Mouse (Mus musculus): ENCODE measurements around the gene Terf2.
"Not testable (repeated sequence)": the region's sequence is repeated elsewhere in the genome, so short reads cannot be mapped to it uniquely, and the experiment has no call there.

Terf2 gene

DNA sequence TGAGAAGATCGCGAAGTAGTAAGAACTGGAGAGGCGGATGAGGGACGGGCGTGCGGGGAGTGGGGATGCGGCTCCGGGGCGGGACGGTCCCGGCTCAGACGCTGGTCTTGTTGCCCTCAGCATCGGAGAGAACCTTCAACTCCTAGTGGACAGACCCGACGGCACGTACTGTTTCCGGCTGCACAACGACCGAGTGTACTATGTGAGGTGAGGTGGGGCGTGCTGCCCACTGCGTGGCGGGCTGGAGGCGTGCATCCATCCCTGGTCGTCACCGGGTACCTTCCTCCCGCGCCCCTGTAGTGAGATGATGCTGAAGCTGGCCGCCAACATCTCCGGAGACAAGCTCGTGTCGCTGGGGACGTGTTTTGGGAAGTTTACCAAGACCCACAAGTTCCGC, 39.4 kb downstream of the Terf2 start:
- DNase-seq = no peak

DNA sequence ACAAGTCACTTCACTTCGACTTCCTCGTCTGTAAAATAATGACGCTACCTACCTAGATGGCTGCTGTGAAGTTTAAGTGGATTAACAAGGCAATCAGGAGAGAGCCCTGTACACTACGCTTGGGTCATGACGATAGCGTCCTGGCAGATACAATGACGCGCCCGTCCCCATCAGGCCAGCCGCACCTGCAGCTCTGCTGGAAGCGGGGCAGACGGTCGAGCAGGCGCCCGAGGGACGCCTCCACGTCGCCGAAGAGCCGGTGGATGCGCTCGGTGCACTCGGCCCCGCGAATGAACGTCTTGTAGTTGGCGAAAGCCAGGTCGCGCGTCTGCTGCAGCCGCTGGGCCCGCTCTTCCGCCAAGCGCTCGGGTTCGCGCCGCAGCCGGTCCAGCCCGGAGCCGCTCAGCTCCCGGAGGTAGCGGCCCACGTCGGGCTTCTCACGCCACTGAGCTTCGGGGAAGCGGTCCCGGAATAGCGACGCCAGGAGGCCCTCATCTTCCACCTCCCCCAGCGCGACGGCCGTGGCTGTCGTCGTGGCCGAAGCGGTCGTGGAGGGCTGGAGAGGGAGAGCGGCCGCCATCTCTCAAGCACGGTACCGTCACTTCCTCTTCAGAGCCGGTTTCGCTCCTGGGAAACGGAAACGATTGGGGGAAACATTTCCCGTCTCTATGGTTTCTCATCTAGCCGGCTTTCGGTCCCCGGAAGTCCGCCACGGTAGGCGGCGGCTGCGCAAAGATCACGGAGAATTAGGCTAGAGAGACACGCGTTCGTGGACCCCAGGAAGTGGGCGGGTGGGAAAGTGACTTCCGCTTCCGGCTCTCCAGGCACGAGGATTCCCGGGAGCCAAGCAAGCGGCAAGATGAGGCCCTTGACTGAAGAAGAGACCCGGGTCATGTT, 40.0 kb downstream of the Terf2 start, which contains the start of the genes Cog8 and Nip7:
Gene Cog8 (minus strand): TSS at position 614 of the 897 bp plus-strand sequence.
Gene Nip7 (plus strand): TSS at position 802 of the 897 bp plus-strand sequence.
- peak; percentile 96 for DNase-seq

DNA sequence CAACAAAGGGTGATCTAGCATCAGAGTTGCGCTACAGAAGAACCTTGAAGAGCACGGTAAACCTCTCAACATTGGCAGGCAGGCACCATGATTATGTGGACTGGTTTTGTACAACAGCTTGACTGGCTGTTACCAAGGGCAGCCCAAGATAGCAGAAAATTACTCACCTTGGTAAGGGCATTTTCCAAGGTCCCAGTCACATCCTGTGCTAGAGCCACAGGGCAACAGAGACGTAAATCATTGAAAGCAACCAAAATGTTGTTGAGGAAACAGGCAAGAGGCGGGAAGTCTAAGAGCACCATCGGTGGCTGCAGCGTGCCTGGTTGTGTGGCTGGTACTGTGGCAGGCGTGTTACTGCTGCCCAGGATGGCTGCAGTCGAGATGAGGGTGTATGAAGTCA, 44.3 kb downstream of the Terf2 start:
- no peak for DNase-seq

DNA sequence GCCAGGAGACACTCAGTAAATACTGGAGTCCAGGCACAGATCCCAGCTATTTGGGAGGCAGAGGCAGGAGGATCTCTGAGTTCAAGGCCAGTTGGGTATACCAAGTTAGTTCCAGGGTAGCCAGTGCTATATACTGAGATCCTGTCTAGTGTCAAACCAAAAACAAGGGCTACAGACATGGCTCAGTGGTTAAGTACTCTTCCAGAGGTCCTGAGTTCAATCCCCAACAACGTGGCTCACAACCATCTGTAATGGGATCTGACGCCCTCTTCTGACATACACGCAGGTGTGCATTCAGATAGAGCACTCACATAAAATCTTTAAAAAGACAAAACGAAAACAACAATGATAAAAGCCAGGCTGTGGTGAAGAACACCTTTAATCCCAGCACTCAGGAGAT, 46.9 kb downstream of the Terf2 start:
- DNase-seq = no peak

DNA sequence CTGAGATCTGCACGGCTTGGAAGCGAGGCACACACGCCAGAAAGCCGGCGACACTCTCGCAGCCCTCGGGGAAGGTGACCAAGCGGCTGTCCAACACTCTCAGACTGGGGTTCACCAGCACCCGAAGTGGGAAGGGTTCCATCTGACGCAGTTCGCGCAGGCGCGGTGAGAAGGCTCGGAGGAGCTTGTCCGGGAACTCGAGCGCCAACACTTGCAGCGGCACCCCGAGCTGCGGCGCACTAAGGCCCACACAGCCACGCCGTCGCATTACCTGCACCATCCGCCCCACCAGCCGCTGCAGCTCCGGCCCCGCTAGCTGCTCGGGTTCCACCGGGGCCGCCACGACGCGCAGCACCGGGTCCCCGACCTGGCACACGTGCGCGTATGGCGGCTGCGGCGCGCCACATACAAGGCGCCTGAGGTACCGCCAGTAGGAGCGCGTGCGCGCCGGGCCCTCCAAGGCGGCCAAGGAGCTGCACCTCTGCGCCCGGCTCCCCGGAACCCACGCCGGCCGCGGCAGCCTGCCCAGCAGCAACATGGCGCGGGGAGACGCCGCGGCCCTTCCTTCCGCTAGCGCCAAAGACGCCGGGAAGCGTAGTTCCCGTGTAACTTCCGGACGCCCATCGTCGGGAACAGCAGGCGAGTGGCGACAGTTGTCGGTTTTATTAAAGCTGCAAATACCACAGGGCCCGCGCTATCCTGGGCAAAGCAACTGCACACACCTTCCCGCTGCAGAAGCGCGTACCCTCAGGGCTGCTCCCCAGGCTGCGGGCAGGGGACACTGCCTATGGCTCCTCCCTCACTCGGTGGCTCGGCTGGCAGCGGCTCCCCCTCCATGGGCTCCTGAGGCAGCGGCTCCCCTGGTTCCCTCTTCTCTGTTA, 48.0 kb downstream of the Terf2 start, which contains the start of gene Pdf:
Gene Pdf (minus strand): TSS at position 554 of the 881 bp plus-strand sequence.
- DNase-seq = peak; percentile 86 to 90

DNA sequence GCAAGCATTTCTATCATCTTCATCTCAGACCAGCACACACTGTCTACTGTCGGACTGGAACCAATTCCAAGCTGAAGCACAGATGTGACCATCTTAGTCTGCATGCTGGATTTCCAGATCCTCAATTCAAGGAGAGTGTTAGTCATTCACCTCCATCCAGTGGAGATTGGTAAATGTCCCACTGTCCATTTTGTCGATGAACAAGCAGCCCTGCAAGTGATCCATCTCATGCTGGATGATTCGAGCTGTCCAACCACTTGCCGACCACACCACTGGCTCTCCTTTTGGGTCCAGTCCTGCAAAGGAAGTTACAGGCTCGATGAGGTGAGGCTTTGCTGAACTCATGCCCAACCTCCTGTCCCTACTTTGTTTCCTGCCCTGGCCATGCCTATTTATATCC, 49.4 kb downstream of the Terf2 start:
- DNase-seq = no peak

DNA sequence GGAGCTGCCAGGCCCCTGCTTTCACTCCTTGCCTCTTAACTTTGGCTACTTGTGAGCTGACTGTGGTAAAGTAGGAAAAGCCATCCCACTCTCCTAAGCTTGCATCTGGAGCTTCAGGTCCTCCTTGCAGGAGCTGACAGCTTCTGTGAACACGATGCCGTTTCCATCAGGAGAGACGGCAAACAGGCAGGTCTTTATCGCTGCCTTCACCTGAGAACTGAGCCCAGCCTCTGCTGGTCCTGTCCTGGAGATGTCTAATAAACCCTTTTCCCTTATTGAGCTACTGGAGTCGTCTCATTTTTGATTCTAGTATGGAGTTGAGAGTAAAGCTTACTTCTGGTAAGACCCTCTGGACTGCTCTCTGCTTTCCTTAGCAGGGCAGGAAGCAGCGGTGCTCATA, 50.9 kb downstream of the Terf2 start:
- DNase-seq = no peak

DNA sequence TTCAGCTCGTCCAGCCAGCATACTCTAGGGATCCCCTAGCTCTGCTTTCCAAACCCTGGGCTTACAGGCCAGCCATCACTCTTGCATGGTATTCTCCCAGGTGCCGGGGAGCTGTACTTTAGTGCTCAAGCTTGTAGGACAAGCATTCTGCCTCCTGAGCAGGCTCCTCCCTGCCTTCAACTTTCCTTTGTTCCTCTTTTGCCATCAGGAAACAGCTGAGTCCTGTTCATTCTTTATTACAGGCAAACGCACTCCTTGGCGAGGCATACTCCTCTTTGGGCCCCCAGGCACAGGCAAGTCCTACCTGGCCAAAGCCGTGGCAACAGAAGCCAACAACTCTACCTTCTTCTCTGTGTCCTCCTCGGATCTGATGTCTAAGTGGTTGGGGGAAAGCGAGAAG, 55.7 kb downstream of the Terf2 start:
- no peak for DNase-seq

DNA sequence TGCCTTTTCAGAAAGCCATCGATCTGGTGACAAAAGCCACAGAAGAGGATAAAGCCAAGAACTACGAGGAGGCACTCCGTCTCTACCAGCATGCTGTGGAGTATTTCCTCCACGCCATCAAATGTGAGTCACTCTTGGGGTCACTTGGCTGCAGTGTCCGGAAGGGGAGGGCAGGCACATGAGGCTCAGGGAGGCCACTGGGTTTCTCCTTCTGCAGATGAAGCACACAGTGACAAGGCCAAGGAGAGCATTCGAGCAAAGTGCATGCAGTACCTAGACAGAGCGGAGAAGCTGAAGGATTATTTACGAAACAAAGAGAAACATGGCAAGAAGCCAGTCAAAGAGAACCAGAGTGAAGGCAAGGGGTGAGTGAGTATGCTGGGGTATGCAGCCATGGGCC, 59.7 kb downstream of the Terf2 start:
- DNase-seq = peak in 1 of 2 experiments; percentile 41

DNA sequence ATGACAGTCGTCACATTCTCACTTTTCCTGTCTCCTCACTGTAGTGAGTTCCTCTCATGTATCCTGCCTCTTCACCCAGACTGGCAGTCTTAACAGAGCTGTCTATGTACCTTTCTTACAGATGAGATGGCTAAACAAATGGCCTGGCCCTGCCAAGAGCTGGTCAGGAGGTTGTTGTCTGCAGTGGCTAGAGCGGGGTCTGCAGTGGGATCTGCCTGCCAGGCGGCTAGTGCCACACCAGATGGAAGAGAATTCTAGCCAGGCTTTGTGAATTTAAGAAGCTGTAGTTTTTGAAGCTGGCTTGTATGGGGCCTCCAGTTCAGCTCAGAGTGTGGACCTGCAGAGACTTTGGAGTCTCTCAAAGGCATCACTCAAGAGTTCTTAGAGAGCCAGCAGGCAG, 60.7 kb downstream of the Terf2 start:
- DNase-seq = no peak

DNA sequence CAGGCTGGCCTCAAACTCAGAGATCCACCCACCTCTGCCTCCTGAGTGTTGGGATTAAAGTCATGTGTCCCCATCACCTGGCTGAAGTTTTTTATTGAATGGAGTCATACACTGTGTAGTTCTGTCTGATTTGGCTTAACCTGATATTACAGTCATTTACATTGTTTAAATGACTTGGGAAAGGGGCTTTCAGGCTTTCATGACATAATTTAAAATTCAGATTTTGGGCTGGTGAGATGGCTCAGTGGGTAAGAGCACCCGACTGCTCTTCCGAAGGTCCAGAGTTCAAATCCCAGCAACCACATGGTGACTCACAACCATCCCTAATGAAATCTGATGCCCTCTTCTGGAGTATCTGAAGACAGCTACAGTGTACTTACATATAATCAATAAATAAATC, 62.7 kb downstream of the Terf2 start:
- DNase-seq = not testable (repeated sequence)

DNA sequence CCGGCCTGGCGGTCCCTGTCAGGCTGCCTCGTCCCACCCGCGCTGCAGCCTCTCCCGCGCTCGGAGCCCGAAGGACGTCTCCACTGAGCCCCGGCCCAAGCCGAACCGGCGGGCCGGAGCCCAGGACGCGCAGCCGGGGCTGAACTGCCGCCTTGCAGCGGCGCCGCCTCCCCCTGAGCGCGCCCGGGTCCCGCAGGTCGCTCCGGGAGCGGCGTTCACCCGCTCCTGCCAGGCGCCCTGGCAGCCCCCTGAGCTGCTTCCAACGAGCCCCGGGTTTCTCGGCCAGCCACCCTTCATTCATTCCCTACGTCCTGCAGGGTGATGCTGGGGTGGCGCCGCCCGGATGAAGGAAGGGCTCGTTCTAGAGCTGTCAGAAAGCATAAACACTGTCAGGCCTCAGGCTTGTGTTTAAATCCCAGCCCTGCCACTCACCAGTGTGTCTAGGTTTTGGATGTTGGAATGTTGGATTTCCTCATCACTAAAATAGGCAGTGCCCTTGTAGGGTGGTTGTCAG, 64.7 kb downstream of the Terf2 start:
- no peak for DNase-seq

DNA sequence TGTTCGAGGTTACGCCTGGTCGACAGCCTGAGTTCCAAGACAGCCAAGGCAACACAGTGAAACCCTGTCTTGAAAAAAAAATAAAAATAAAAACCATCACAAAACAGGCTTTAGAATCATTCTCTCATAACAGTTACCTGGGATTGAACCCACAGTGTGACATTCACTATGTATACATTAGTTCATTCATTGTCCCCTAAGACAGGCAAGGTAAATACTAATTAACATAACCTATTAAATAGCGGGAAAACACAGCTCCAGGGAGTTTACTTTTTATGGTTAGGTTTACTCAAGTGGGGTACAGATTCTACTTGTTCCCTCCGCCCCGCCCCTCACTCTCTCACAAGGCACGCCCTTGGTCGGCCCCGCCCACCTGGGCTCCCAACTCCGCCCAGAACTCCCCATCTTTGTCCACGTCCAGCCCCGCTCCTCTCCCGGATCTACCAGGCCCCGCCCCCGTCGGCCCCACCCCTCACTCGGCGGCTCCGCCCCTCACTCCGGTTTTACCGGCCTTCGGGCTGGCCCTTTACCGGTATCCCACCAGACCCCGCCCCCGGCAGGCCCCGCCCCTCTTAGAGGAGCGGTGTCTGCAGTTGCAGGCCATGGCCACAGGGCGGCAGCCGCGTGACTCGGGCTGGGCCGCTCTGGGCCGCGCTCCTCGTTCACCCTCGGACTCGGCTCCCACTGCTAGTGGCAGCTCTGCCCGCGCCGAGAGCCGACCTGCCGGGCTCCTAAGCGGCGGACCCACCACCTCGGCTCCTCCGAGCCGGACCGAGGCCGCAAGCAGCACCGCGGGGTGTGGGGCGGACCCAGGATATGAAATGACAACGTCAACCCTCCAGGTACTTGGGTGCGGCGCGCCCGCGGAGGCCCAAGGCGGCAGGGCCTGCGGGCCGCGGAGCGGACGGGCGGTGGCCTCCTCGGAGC, 65.4 kb downstream of the Terf2 start, which contains the start of gene Vps4a:
Gene Vps4a (plus strand): TSS at position 573 of the 927 bp plus-strand sequence.
- DNase-seq = peak; percentile 98

DNA sequence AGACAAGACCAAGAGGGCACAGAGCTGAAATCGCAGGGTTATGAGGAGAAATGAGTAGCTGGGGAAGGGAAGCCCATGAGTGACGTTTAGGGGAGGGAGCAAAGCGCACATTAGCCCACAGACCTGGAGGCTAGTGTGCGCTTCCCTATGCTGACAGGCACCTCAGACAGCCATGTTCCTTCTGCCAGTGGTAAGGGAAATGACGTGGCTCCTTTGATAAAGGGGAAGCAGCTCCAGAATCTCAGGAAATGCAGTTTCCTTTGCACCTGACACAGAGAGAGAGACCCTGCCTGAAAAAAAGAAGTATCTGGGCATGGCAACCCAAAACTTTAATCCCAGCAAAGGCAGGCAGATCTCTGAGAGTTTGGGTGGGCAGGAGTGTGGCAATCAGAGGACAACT, 66.3 kb downstream of the Terf2 start:
- DNase-seq = no peak

DNA sequence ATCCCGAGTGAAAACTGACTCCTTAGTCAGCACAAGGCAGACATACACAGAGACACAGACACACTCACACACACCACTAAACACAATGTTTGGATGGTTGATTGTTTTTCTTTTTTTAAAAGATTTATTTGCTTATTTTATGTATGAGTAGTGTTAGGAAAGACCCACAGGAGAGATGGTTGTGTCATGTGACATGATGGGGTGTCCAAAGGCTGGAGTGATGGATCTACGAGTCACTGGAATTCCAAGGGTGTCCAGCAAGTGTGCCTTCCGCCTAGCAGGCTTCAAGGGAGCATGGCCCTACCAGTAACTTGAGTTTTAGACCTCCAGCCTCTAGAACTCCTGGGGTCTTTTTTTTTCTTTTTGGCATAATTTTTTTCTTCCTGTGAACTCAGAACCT, 67.0 kb downstream of the Terf2 start:
- no peak for DNase-seq

DNA sequence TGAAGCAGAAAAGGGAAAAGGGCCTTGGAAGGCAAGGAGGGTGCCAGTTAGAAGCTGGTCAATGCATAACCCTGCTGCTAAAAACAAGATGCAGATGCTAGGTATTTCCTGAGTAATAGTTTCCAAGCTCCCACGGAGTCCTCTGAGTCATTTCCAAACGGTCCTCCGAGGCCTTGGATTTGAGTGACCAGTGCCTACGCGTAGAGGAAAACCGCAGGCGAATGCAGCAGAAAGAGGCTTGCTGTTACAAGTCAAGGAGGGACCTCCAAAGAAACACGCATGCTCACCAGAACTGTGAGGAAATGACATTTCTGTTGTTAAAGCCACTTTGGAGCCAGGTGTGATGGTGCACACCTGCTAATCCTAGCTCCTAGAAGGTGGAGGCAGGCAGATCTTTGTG, 72.9 kb downstream of the Terf2 start:
- DNase-seq = no peak
